Mouse (Mus musculus) embryonic facial prominence, embryonic 10.5 days (tissue): ENCODE data around the gene Ly6g5b. TPM values are rescaled to one million over a fixed set of nuclear protein-coding genes. Genes with fewer than 3 reads are reported as not detected.

ENCODE experiments used
- DNase-seq: peaks from one replicate; pipeline ENCODE4 v3.0.0-alpha.2; 2017; ENCODE audit warnings: low spot score
- H3K27ac ChIP-seq: fragments of 300-500 bp; sonication (generic); replicated peaks from 2 replicates; pipeline ENCODE4 v1.5.1; 2016; ENCODE audit warnings: mild to moderate bottlenecking
- H3K27me3 ChIP-seq: fragments of 300-500 bp; sonication (generic); replicated peaks from 2 replicates; pipeline ENCODE4 v1.6.1; 2016; ENCODE audit warnings: low read depth, mild to moderate bottlenecking; ENCODE audit not compliant: poor library complexity, severe bottlenecking
- H3K36me3 ChIP-seq: fragments of 300-500 bp; sonication (generic); replicated peaks from 2 replicates; pipeline ENCODE4 v1.6.1; 2016; ENCODE audit warnings: mild to moderate bottlenecking, moderate library complexity
- H3K4me1 ChIP-seq: fragments of 300-500 bp; sonication (generic); 2 replicates; pipeline ENCODE4 v1.6.1; 2016
- H3K4me3 ChIP-seq: fragments of 300-500 bp; sonication (generic); 2 replicates; pipeline ENCODE4 v1.5.1; 2016; ENCODE audit warnings: mild to moderate bottlenecking, moderate library complexity
- H3K9me3 ChIP-seq: fragments of 300-500 bp; sonication (generic); 2 replicates; pipeline ENCODE4 v1.6.1; 2016; ENCODE audit warnings: mild to moderate bottlenecking
- WGBS: fragments of 180-500 bp; shearing (Covaris S2); methylation state at CpG from one replicate; pipeline ENCODE4 v1.1.7; 2016; 5-methylcytosine and 5-hydroxymethylcytosine counted together
- polyA plus RNA-seq: library from polyadenylated mRNA; unstranded; fragments of >200 nt; fragmentation: Nextera tagmentation; extraction: Ambion mirVana; gene quantifications from 2 replicates; pipeline ENCODE4 v1.2.1, GENCODE M21; 2016

The Ly6g5b gene
- polyA plus RNA-seq, 1 experiment from 2014 or later, result 1.6 TPM

- WGBS, result under 1% methylated on average over 19 of the region's 19 CpGs
Measured at GRCm38 (mm10) chr17:35121871-35122303, 6.7 kb upstream of the Ly6g5b start, which contains the start of gene Csnk2b. Csnk2b (minus strand) TSS chr17:35122053.

GRCm38 (mm10) chr17:35121143-35121799 lies 6.0 kb upstream of the Ly6g5b start, which contains the start of gene Gpank1:
Gpank1 (plus strand) TSS chr17:35121455.
- no peaks in the 10 kb centered on the region for H3K27me3 ChIP-seq
- peak; percentile 99 for DNase-seq
- H3K36me3 ChIP-seq, result peaks cover 54% of the 10 kb centered on the region
- H3K4me1 ChIP-seq, result peaks cover 33% of the 10 kb centered on the region
- H3K4me3 ChIP-seq, result peak within 1 kb of the TSS; percentile 98
- under 1% methylated on average over 50 of the region's 50 CpGs for WGBS
- peak within 1 kb of the TSS; percentile 90 for H3K27ac ChIP-seq
- no peaks in the 10 kb centered on the region for H3K9me3 ChIP-seq

More at GRCm38 (mm10) chr17:35121871-35122303, 6.7 kb upstream of the Ly6g5b start, which contains the start of gene Csnk2b:
- Histone ChIP-seq H3K27me3 (no peaks in the 10 kb centered on the region), H3K4me1 (peaks cover 39% of the 10 kb centered on the region), H3K27ac (peak within 1 kb of the TSS; percentile 90), H3K4me3 (peak within 1 kb of the TSS; percentile 98), H3K36me3 (peaks cover 50% of the 10 kb centered on the region), H3K9me3 (no peaks in the 10 kb centered on the region)
- peak; percentile 66 for DNase-seq

GRCm38 (mm10) chr17:35120745-35121142 lies 5.5 kb upstream of the Ly6g5b start:
- under 1% methylated on average over 33 of the region's 33 CpGs for WGBS
- no peaks in the 10 kb centered on the region for H3K9me3 ChIP-seq
- peak overlapping the region; percentile 98 for H3K4me3 ChIP-seq
- DNase-seq, result no peak
- no peaks in the 10 kb centered on the region for H3K27me3 ChIP-seq
- H3K4me1 ChIP-seq, result peaks cover 28% of the 10 kb centered on the region
- H3K27ac ChIP-seq, result peak overlapping the region; percentile 90
- peaks cover 60% of the 10 kb centered on the region for H3K36me3 ChIP-seq

- Histone ChIP-seq H3K9me3 (no peaks in the 10 kb centered on the region), H3K27ac (no peak overlapping the region), H3K36me3 (peaks cover 29% of the 10 kb centered on the region), H3K4me1 (no peaks in the 10 kb centered on the region), H3K27me3 (no peaks in the 10 kb centered on the region), H3K4me3 (peak overlapping the region; percentile 11; the same call in 1 of the 2 replicates)
- 81% methylated on average over 9 of the region's 9 CpGs for WGBS
- DNase-seq, result no peak
Measured at GRCm38 (mm10) chr17:35111774-35112173, 3.5 kb downstream of the Ly6g5b start.

- no peak within 1 kb of the TSS for H3K27ac ChIP-seq
- H3K4me3 ChIP-seq, result no peak within 1 kb of the TSS
- H3K27me3 ChIP-seq, result no peaks in the 10 kb centered on the region
- peaks cover 12% of the 10 kb centered on the region for H3K36me3 ChIP-seq
- 85% methylated on average over 6 of the region's 6 CpGs for WGBS
- no peaks in the 10 kb centered on the region for H3K9me3 ChIP-seq
- no peak for DNase-seq
- peaks cover 13% of the 10 kb centered on the region for H3K4me1 ChIP-seq
Measured at GRCm38 (mm10) chr17:35108097-35108496, 7.1 kb downstream of the Ly6g5b start, which contains the start of gene Ly6g5c. Ly6g5c (plus strand) TSS chr17:35108279.

- Histone ChIP-seq H3K4me3 (no peak overlapping the region; the same call in 1 of the 2 replicates), H3K27ac (peak overlapping the region; percentile 74), H3K4me1 (peaks cover 13% of the 10 kb centered on the region), H3K27me3 (no peaks in the 10 kb centered on the region), H3K36me3 (peaks cover 28% of the 10 kb centered on the region), H3K9me3 (no peaks in the 10 kb centered on the region)
- no peak for DNase-seq
- WGBS, result 70% methylated on average over 3 of the region's 3 CpGs
Measured at GRCm38 (mm10) chr17:35106522-35106921, 8.7 kb downstream of the Ly6g5b start.

GRCm38 (mm10) chr17:35105740-35106389 lies 9.4 kb downstream of the Ly6g5b start:
- Histone ChIP-seq H3K4me3 (peak overlapping the region; percentile 43), H3K36me3 (peaks cover 35% of the 10 kb centered on the region), H3K27ac (peak overlapping the region; percentile 74), H3K4me1 (peaks cover 13% of the 10 kb centered on the region), H3K27me3 (no peaks in the 10 kb centered on the region), H3K9me3 (no peaks in the 10 kb centered on the region)
- DNase-seq, result peak; percentile 49
- WGBS, result 26% methylated on average over 13 of the region's 13 CpGs

GRCm38 (mm10) chr17:35104754-35105153 lies 10.5 kb downstream of the Ly6g5b start:
- H3K4me1 ChIP-seq, result peaks cover 13% of the 10 kb centered on the region
- 87% methylated on average over 6 of the region's 6 CpGs for WGBS
- H3K9me3 ChIP-seq, result no peaks in the 10 kb centered on the region
- no peak overlapping the region for H3K27ac ChIP-seq
- peaks cover 46% of the 10 kb centered on the region for H3K36me3 ChIP-seq
- no peak for DNase-seq
- no peaks in the 10 kb centered on the region for H3K27me3 ChIP-seq
- no peak overlapping the region for H3K4me3 ChIP-seq

- no peak for DNase-seq
- H3K4me1 ChIP-seq, result peaks cover 13% of the 10 kb centered on the region
- H3K27ac ChIP-seq, result no peak overlapping the region
- peaks cover 52% of the 10 kb centered on the region for H3K36me3 ChIP-seq
- no peaks in the 10 kb centered on the region for H3K27me3 ChIP-seq
- H3K4me3 ChIP-seq, result no peak overlapping the region; the same call in 1 of the 2 replicates
- WGBS, result 91% methylated on average over 7 of the region's 7 CpGs
- no peaks in the 10 kb centered on the region for H3K9me3 ChIP-seq
Measured at GRCm38 (mm10) chr17:35104079-35104478, 11.1 kb downstream of the Ly6g5b start.

GRCm38 (mm10) chr17:35103221-35103690 lies 12.0 kb downstream of the Ly6g5b start:
- Histone ChIP-seq H3K4me3 (no peak overlapping the region; the same call in 1 of the 2 replicates), H3K27me3 (no peaks in the 10 kb centered on the region), H3K4me1 (peaks cover 13% of the 10 kb centered on the region), H3K36me3 (peaks cover 61% of the 10 kb centered on the region), H3K9me3 (no peaks in the 10 kb centered on the region), H3K27ac (no peak overlapping the region)
- DNase-seq, result no peak
- 74% methylated on average over 6 of the region's 6 CpGs for WGBS

GRCm38 (mm10) chr17:35102299-35102698 lies 12.9 kb downstream of the Ly6g5b start:
- Histone ChIP-seq H3K4me3 (peak overlapping the region; percentile 5; the same call in 1 of the 2 replicates), H3K9me3 (no peaks in the 10 kb centered on the region), H3K4me1 (peaks cover 13% of the 10 kb centered on the region), H3K36me3 (peaks cover 69% of the 10 kb centered on the region), H3K27ac (no peak overlapping the region), H3K27me3 (no peaks in the 10 kb centered on the region)
- 76% methylated on average over 8 of the region's 8 CpGs for WGBS
- no peak for DNase-seq

- no peak overlapping the region for H3K27ac ChIP-seq
- no peaks in the 10 kb centered on the region for H3K9me3 ChIP-seq
- 88% methylated on average over 11 of the region's 11 CpGs for whole genome bisulfite sequencing
- peaks cover 11% of the 10 kb centered on the region for H3K4me1 ChIP-seq
- H3K27me3 ChIP-seq, result no peaks in the 10 kb centered on the region
- DNase-seq, result no peak
- H3K4me3 ChIP-seq, result peak overlapping the region; percentile 5; the same call in 1 of the 2 replicates
- peaks cover 80% of the 10 kb centered on the region for H3K36me3 ChIP-seq
Measured at GRCm38 (mm10) chr17:35101161-35101560, 14.1 kb downstream of the Ly6g5b start.
